Comparison of ENCODE assay signal across 12 mouse cellular contexts in the genomic region with DNA sequence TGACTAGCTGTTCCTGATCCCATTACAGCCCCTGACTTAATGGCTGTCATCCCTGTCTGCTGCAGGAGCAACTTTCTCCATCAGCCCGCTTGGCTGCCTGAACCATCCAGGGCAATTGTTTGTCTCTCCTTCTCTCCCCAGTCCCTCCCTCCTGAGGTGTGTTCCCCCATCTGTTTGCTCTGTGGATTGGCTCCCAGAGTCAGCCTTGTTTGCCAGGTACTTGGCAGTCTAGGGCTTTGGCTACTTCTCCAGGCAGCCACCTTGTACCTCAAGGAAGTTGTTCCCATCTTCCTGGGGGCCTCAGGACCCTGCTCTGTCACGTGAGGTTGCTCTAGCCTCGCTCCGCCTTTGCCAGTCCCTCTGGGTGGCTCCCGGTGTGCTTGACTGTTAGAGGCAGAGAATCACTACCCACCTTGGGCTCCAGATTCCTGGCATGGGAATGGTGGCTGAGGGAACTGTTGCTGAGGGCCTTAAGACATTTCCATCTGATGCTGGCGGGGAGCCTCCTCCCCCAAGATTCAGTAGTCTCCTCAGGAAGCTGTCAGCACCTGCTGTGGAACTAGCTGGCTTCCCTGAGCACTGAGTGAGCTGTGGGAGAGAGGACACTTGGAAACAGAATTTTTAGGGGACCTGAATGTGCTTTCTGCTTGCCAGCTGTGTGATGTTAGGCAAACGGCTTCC. TPM values are rescaled to one million over a fixed set of nuclear protein-coding genes. Genes with fewer than 3 reads are reported as not detected.
DNase-seq lines count a peak whose midpoint lies in the region; ATAC-seq lines count a peak whose summit lies in the region.
"Had no signal": no experiment of that assay in that cellular context is flagged by ENCODE, and none has a peak within 500 bp of the region (broad histone marks: within the 10 kb centered on the region; RNA-seq: fewer than 3 reads in every experiment).

No protein-coding gene starts in this region.

- no peak for ATAC-seq in forebrain, embryonic 14.5 days
- ATAC-seq in limb, embryonic 13.5 days (ENCODE audit: low FRiP score, low read depth), result no peak
- no peak for ATAC-seq in neural tube, embryonic 15.5 days (ENCODE audit: low FRiP score)
- ATAC-seq: inflammation-experienced regulatory T-cells, adult 6 months had no signal

- peaks cover 6% of the 10 kb centered on the region; the same call in 1 of the 2 replicates for H3K4me1 ChIP-seq in forebrain, embryonic 10.5 days
- H3K4me1 ChIP-seq in forebrain, embryonic 14.5 days (ENCODE audit: control insufficient read depth, insufficient read depth, low read length), result no peaks in the 10 kb centered on the region
- peaks cover 21% of the 10 kb centered on the region for H3K4me1 ChIP-seq in limb, embryonic 13.5 days
- peaks cover 19% of the 10 kb centered on the region for H3K4me1 ChIP-seq in limb, embryonic 10.5 days
- H3K4me1 ChIP-seq in neural tube, embryonic 15.5 days, result peaks cover 22% of the 10 kb centered on the region

- no peak overlapping the region for H3K9ac ChIP-seq in forebrain, embryonic 14.5 days (ENCODE audit: low read length)
- H3K9ac ChIP-seq in limb, embryonic 13.5 days, result 0 out of 2 replicates have a peak overlapping the region, but pooled peaks have one; percentile 8
- H3K9ac ChIP-seq in neural tube, embryonic 15.5 days (replicated peaks), result no peak overlapping the region
- H3K9ac ChIP-seq: lung, embryonic 15.5 days had no signal

- H3K27me3 ChIP-seq in forebrain, embryonic 10.5 days (ENCODE audit: poor library complexity, severe bottlenecking), result no peaks in the 10 kb centered on the region
- no peaks in the 10 kb centered on the region for H3K27me3 ChIP-seq in forebrain, embryonic 14.5 days (replicated peaks; ENCODE audit: control insufficient read depth, insufficient read depth, low read length)
- no peaks in the 10 kb centered on the region for H3K27me3 ChIP-seq in limb, embryonic 13.5 days
- H3K27me3 ChIP-seq in limb, embryonic 10.5 days (ENCODE audit: low read depth, poor library complexity, severe bottlenecking), result no peaks in the 10 kb centered on the region
- no peaks in the 10 kb centered on the region for H3K27me3 ChIP-seq in neural tube, embryonic 15.5 days (replicated peaks)
- H3K27me3 ChIP-seq: lung, embryonic 15.5 days had no signal

- H3K4me2 ChIP-seq in forebrain, embryonic 14.5 days (ENCODE audit: low read length), result no peak overlapping the region
- H3K4me2 ChIP-seq in limb, embryonic 13.5 days (replicated peaks), result no peak overlapping the region
- H3K4me2 ChIP-seq in neural tube, embryonic 15.5 days, result no peak overlapping the region
- H3K4me2 ChIP-seq: lung, embryonic 15.5 days had no signal

- H3K27ac ChIP-seq in forebrain, embryonic 10.5 days, result 0 out of 2 replicates have a peak overlapping the region, but pooled peaks have one; percentile 9
- H3K27ac ChIP-seq in forebrain, embryonic 14.5 days (ENCODE audit: low read depth, low read length), result no peak overlapping the region
- H3K27ac ChIP-seq in limb, embryonic 13.5 days, result no peak overlapping the region
- H3K27ac ChIP-seq in limb, embryonic 10.5 days, result no peak overlapping the region
- H3K27ac ChIP-seq in neural tube, embryonic 15.5 days (replicated peaks), result peak overlapping the region; percentile 37; the same call in 1 of the 2 replicates
- H3K27ac ChIP-seq: lung, embryonic 15.5 days had no signal

- H3K36me3 ChIP-seq in forebrain, embryonic 10.5 days (replicated peaks), result peaks cover 36% of the 10 kb centered on the region
- H3K36me3 ChIP-seq in forebrain, embryonic 14.5 days (ENCODE audit: control insufficient read depth, insufficient read depth, low read length), result peaks cover 25% of the 10 kb centered on the region
- peaks cover 38% of the 10 kb centered on the region for H3K36me3 ChIP-seq in limb, embryonic 13.5 days
- H3K36me3 ChIP-seq in limb, embryonic 10.5 days, result peaks cover 35% of the 10 kb centered on the region
- H3K36me3 ChIP-seq in neural tube, embryonic 15.5 days, result peaks cover 25% of the 10 kb centered on the region

- H3K4me3 ChIP-seq in forebrain, embryonic 10.5 days, result no peak overlapping the region
- H3K4me3 ChIP-seq in forebrain, embryonic 14.5 days (ENCODE audit: low read depth, low read length), result no peak overlapping the region
- H3K4me3 ChIP-seq in limb, embryonic 13.5 days, result no peak overlapping the region
- no peak overlapping the region for H3K4me3 ChIP-seq in limb, embryonic 10.5 days
- H3K4me3 ChIP-seq in neural tube, embryonic 15.5 days (replicated peaks), result no peak overlapping the region
- H3K4me3 ChIP-seq: lung, embryonic 15.5 days had no signal

- 59% methylated on average over 7 of the region's 7 CpGs for WGBS in forebrain, embryonic 10.5 days
- 49% methylated on average over 7 of the region's 7 CpGs for WGBS in forebrain, embryonic 14.5 days
- WGBS in limb, embryonic 13.5 days, result 44% methylated on average over 7 of the region's 7 CpGs
- 55% methylated on average over 7 of the region's 7 CpGs for whole genome bisulfite sequencing in limb, embryonic 10.5 days
- WGBS in neural tube, embryonic 15.5 days, result 41% methylated on average over 7 of the region's 7 CpGs

- DNase-seq in forebrain, embryonic 10.5 days (ENCODE audit: extremely low spot score, low spot score), result no peak
- no peak for DNase-seq in forebrain, embryonic 14.5 days (ENCODE audit: low spot score)
- no peak for DNase-seq in limb, embryonic 10.5 days (ENCODE audit: low spot score)
- DNase-seq in cerebellum, postnatal 14 days, result peak; percentile 69 to 81
- no peak for DNase-seq in adrenal gland, adult 18-20 months (ENCODE audit: low spot score in 2 of 2)
- DNase-seq in adipocyte (ENCODE audit: low spot score), result no peak
- DNase-seq: gastrocnemius, postnatal 25 days; kidney, postnatal 25 days had no signal

- H3K9me3 ChIP-seq in forebrain, embryonic 10.5 days, result no peaks in the 10 kb centered on the region
- H3K9me3 ChIP-seq in forebrain, embryonic 14.5 days (replicated peaks; ENCODE audit: control insufficient read depth, low read length), result no peaks in the 10 kb centered on the region
- no peaks in the 10 kb centered on the region for H3K9me3 ChIP-seq in limb, embryonic 13.5 days
- H3K9me3 ChIP-seq in limb, embryonic 10.5 days (replicated peaks), result no peaks in the 10 kb centered on the region
- H3K9me3 ChIP-seq in neural tube, embryonic 15.5 days (replicated peaks), result no peaks in the 10 kb centered on the region
- H3K9me3 ChIP-seq: lung, embryonic 15.5 days had no signal

RNA-seq across cellular contexts. Expression of a gene that starts 16.6 kb away (rescaled TPM):
- 76.8 and 79.6 TPM in 2 replicates for polyA plus RNA-seq in forebrain, embryonic 10.5 days (2016; fragmentation: Nextera tagmentation; extraction: Ambion mirVana)
- 77.3 and 92.4 TPM in 2 replicates for polyA plus RNA-seq in forebrain, embryonic 14.5 days (2014; fragmentation: Nextera tagmentation; extraction: Ambion mirVana)
- polyA plus RNA-seq in limb, embryonic 13.5 days (2015; fragmentation: Nextera tagmentation; extraction: Ambion mirVana), result 63.4 and 65.3 TPM in 2 replicates
- 83.0 and 83.7 TPM in 2 replicates for polyA plus RNA-seq in limb, embryonic 10.5 days (2016; fragmentation: Nextera tagmentation; extraction: Ambion mirVana)
- polyA plus RNA-seq in neural tube, embryonic 15.5 days (2015; fragmentation: Nextera tagmentation; extraction: Ambion mirVana), result 60.9 and 65.3 TPM in 2 replicates
- total RNA-seq in adrenal gland, adult 18-20 months (2021), result 10 to 100 TPM; 44.7 to 46.3 TPM

RNA-seq across cellular contexts. Expression of a gene that starts 16.9 kb away (rescaled TPM):
- 648 and 652 TPM in 2 replicates for polyA plus RNA-seq in forebrain, embryonic 10.5 days (2016; fragmentation: Nextera tagmentation; extraction: Ambion mirVana)
- 538 and 693 TPM in 2 replicates for polyA plus RNA-seq in forebrain, embryonic 14.5 days (2014; fragmentation: Nextera tagmentation; extraction: Ambion mirVana)
- polyA plus RNA-seq in limb, embryonic 13.5 days (2015; fragmentation: Nextera tagmentation; extraction: Ambion mirVana), result 662 and 692 TPM in 2 replicates
- 672 and 718 TPM in 2 replicates for polyA plus RNA-seq in limb, embryonic 10.5 days (2016; fragmentation: Nextera tagmentation; extraction: Ambion mirVana)
- 722 and 793 TPM in 2 replicates for polyA plus RNA-seq in neural tube, embryonic 15.5 days (2015; fragmentation: Nextera tagmentation; extraction: Ambion mirVana)
- total RNA-seq in adrenal gland, adult 18-20 months (2021), result 1,000 to 10,000 TPM in 1 of 2 experiments, 100 to 1,000 TPM in 1; 866 to 1,117 TPM

RNA-seq across cellular contexts. Expression of a gene that starts 25.5 kb away (rescaled TPM):
- 0.15 TPM in 1 of 2 replicates, not detected in the other for polyA plus RNA-seq in forebrain, embryonic 10.5 days (2016; fragmentation: Nextera tagmentation; extraction: Ambion mirVana)
- 1.4 and 1.5 TPM in 2 replicates for polyA plus RNA-seq in forebrain, embryonic 14.5 days (2014; fragmentation: Nextera tagmentation; extraction: Ambion mirVana)
- 0.13 and 0.23 TPM in 2 replicates for polyA plus RNA-seq in limb, embryonic 13.5 days (2015; fragmentation: Nextera tagmentation; extraction: Ambion mirVana)
- polyA plus RNA-seq in limb, embryonic 10.5 days (2016; fragmentation: Nextera tagmentation; extraction: Ambion mirVana), result 0.10 and 0.13 TPM in 2 replicates
- 2.9 and 4.2 TPM in 2 replicates for polyA plus RNA-seq in neural tube, embryonic 15.5 days (2015; fragmentation: Nextera tagmentation; extraction: Ambion mirVana)
- total RNA-seq in adrenal gland, adult 18-20 months (2021), result under 1 TPM in 1 of 2 experiments, not detected in 1; 0.45 TPM
- polyA plus RNA-seq: lung, embryonic 15.5 days had no signal

Comparison
In these comparisons a context has a peak if more than half of its experiments do, and no peak if none do; other contexts are left out.
1. H3K27ac ChIP-seq: peak in forebrain, embryonic 10.5 days (single experiment) and neural tube, embryonic 15.5 days (single experiment); none in forebrain, embryonic 14.5 days (single experiment), limb, embryonic 13.5 days (single experiment) and limb, embryonic 10.5 days (single experiment).
2. DNase-seq: peak in cerebellum, postnatal 14 days (2 of 2); none in forebrain, embryonic 10.5 days (single experiment), forebrain, embryonic 14.5 days (single experiment), limb, embryonic 10.5 days (single experiment), adrenal gland, adult 18-20 months (0 of 2) and adipocyte (single experiment).